Mouse (Mus musculus): ENCODE data around the gene Abi2. TPM values are rescaled to one million over a fixed set of nuclear protein-coding genes. Genes with fewer than 3 reads are reported as not detected.
"Not testable (repeated sequence)": the region's sequence is repeated elsewhere in the genome, so short reads cannot be mapped to it uniquely, and the experiment has no call there.

Abi2 gene
- polyA plus RNA-seq, 1 experiment from 2014 or later: 16.3 TPM

DNA sequence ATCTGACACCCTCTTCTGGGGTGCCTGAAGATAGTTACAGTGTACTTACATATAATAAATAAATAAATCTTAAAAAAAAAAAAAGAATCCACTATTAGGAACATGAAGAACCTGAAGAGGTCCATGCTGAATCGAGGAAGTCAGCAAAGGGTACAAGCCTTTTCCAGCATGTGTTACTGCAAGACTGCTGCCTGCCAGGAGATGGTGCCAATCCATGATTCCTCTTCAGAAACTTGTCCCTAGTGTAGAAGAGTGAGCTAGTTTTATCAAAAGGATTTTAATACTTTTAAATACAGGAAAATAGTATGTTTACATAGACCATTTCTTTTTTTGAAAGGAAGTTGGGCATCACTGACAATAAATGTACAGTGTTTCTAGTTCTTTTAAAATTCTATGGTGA lies 14.5 kb downstream of the Abi2 start:
- Histone ChIP-seq H3K27me3 (ENCODE audit: control insufficient read depth, insufficient read depth, low read length) (no peaks in the 10 kb centered on the region), H3K4me3 (replicated peaks; ENCODE audit: low read length) (no peak overlapping the region), H3K9me3 (replicated peaks; ENCODE audit: control insufficient read depth, low read length) (no peaks in the 10 kb centered on the region), H3K9ac (ENCODE audit: low read length) (no peak overlapping the region), H3K36me3 (ENCODE audit: control insufficient read depth, insufficient read depth, low read length) (no peaks in the 10 kb centered on the region), H3K4me1 (ENCODE audit: control insufficient read depth, insufficient read depth, low read length) (no peaks in the 10 kb centered on the region), H3K4me2 (ENCODE audit: low read depth, low read length) (no peak overlapping the region), H3K27ac (ENCODE audit: low read length) (no peak overlapping the region)
- no peak for ATAC-seq (ENCODE audit: insufficient read depth, low FRiP score)
- 94% methylated on average over 1 of the region's 1 CpGs for WGBS

DNA sequence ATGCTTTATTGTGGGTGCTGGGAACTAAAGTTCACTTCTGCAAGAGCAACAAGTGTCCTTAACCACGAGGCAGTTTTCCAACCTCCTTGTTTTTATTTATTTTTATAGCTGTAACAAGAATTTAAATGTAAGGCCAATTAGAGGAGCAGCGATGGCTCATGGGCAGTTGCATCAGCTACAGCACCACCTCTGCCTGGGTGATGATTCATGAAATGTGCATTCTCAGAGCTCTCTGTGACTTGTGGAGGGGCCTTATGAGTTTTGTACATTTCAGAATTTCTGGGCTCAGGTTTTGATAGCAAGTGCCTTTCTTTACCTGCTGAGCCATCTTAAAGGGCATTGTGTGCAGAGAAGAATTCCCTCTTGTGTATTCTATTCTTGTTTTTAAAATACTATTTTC lies 18.9 kb downstream of the Abi2 start:
- WGBS: 91% methylated on average over 2 of the region's 2 CpGs

DNA sequence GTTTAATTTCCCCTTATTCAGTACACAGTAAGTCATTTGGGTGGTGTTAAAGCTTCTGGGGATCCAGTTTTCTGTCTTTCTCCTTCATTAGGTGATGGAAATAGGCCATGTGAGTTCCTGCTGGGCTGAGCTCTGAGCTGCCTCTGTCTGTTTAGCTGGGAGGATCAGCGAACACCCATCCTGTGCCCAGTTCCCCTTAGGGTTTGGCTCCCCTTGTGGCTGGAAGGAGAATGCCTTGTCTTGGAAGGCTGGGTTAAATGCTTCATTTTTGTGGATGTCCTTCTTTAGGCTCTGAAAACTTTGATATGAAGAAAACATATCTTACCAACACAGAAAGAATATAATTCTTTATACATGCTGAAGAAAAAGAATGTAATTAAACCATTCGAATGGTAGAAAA lies 19.5 kb downstream of the Abi2 start:
- Histone ChIP-seq H3K4me1 (ENCODE audit: control insufficient read depth, insufficient read depth, low read length) (no peaks in the 10 kb centered on the region), H3K4me2 (ENCODE audit: low read depth, low read length) (no peak overlapping the region), H3K9ac (ENCODE audit: low read length) (no peak overlapping the region), H3K36me3 (ENCODE audit: control insufficient read depth, insufficient read depth, low read length) (no peaks in the 10 kb centered on the region), H3K4me3 (replicated peaks; ENCODE audit: low read length) (no peak overlapping the region), H3K9me3 (replicated peaks; ENCODE audit: control insufficient read depth, low read length) (no peaks in the 10 kb centered on the region), H3K27ac (ENCODE audit: low read length) (no peak overlapping the region), H3K27me3 (ENCODE audit: control insufficient read depth, insufficient read depth, low read length) (no peaks in the 10 kb centered on the region)
- no peak for ATAC-seq (ENCODE audit: insufficient read depth, low FRiP score)
- WGBS: 76% methylated on average over 2 of the region's 2 CpGs

More for the DNA sequence above, 18.9 kb downstream of the Abi2 start:
- Histone ChIP-seq H3K4me3 (replicated peaks; ENCODE audit: low read length) (no peak overlapping the region), H3K4me1 (ENCODE audit: control insufficient read depth, insufficient read depth, low read length) (no peaks in the 10 kb centered on the region), H3K9me3 (replicated peaks; ENCODE audit: control insufficient read depth, low read length) (no peaks in the 10 kb centered on the region), H3K27me3 (ENCODE audit: control insufficient read depth, insufficient read depth, low read length) (no peaks in the 10 kb centered on the region), H3K27ac (ENCODE audit: low read length) (no peak overlapping the region), H3K4me2 (ENCODE audit: low read depth, low read length) (no peak overlapping the region), H3K36me3 (ENCODE audit: control insufficient read depth, insufficient read depth, low read length) (no peaks in the 10 kb centered on the region), H3K9ac (ENCODE audit: low read length) (no peak overlapping the region)
- no peak for ATAC-seq (ENCODE audit: insufficient read depth, low FRiP score)

DNA sequence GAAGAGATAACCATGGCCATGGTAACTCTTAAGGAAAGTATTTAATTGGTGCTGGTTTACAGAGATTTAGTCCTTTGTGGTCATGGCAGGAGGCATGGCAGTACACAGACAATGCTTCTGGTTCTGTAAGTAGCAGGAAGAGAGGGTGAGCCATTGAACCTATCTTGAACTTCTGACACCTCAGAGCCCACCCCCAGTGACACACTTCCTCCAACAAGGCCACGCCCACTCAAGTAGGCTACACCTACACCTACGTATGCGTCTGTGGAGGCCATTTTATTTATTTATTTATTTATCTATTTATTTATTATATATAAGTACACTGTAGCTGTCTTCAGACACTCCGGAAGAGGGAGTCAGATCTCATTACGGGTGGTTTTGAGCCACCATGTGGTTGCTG lies 22.1 kb downstream of the Abi2 start:
- Histone ChIP-seq H3K27me3 (ENCODE audit: control insufficient read depth, insufficient read depth, low read length) (no peaks in the 10 kb centered on the region), H3K4me3 (replicated peaks; ENCODE audit: low read length) (no peak overlapping the region), H3K9me3 (replicated peaks; ENCODE audit: control insufficient read depth, low read length) (no peaks in the 10 kb centered on the region), H3K27ac (ENCODE audit: low read length) (no peak overlapping the region), H3K9ac (ENCODE audit: low read length) (no peak overlapping the region), H3K4me2 (ENCODE audit: low read depth, low read length) (no peak overlapping the region), H3K4me1 (ENCODE audit: control insufficient read depth, insufficient read depth, low read length) (no peaks in the 10 kb centered on the region), H3K36me3 (ENCODE audit: control insufficient read depth, insufficient read depth, low read length) (no peaks in the 10 kb centered on the region)
- WGBS: 80% methylated on average over 5 of the region's 5 CpGs
- ATAC-seq (ENCODE audit: insufficient read depth, low FRiP score): no peak

DNA sequence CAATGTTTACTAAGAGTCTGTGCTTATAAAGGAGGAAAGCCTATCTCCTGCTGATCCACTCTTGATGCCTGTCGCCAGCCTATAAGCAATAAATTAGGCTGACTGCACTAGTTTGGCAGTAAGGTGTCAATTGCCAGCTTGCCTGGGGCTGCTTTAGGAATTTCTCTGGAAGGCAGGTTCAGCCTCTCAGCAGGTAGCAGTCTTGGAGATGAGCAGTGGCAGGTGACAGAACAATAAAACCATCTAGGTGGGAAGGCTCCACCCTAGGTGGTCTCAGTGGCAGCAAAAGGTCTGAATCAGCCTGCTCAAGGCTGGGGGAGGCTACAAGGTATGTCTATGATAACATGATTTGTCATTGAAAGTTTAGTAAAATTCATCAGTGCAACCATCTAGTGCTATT lies 23.1 kb downstream of the Abi2 start:
- 19% methylated on average over 1 of the region's 1 CpGs for WGBS
- Histone ChIP-seq H3K4me1 (ENCODE audit: control insufficient read depth, insufficient read depth, low read length) (no peaks in the 10 kb centered on the region), H3K4me3 (replicated peaks; ENCODE audit: low read length) (no peak overlapping the region), H3K36me3 (ENCODE audit: control insufficient read depth, insufficient read depth, low read length) (no peaks in the 10 kb centered on the region), H3K9me3 (replicated peaks; ENCODE audit: control insufficient read depth, low read length) (no peaks in the 10 kb centered on the region), H3K27me3 (ENCODE audit: control insufficient read depth, insufficient read depth, low read length) (no peaks in the 10 kb centered on the region), H3K4me2 (ENCODE audit: low read depth, low read length) (no peak overlapping the region), H3K27ac (ENCODE audit: low read length) (no peak overlapping the region), H3K9ac (ENCODE audit: low read length) (no peak overlapping the region)
- no peak for ATAC-seq (ENCODE audit: insufficient read depth, low FRiP score)

DNA sequence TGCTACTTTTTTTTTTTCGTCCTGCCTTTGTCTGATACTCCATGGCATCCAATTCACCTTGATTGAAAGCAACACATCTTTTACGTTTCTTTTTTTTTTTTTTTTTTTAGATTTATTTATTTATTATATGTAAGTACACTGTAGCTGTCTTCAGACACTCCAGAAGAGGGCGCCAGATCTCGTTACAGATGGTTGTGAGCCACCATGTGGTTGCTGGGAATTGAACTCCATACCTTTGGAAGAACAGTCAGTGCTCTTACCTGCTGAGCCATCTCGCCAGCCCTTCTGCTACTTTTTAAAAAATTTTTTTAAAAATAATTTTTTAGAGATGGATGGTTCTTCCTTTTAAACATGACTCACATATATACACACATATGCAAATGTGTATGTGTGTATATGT lies 32.0 kb downstream of the Abi2 start:
- H3K4me1 ChIP-seq (ENCODE audit: control insufficient read depth, insufficient read depth, low read length); H3K36me3 ChIP-seq (ENCODE audit: control insufficient read depth, insufficient read depth, low read length); H3K9ac ChIP-seq (ENCODE audit: low read length); H3K4me2 ChIP-seq (ENCODE audit: low read depth, low read length); H3K4me3 ChIP-seq (replicated peaks; ENCODE audit: low read length); H3K9me3 ChIP-seq (replicated peaks; ENCODE audit: control insufficient read depth, low read length); H3K27ac ChIP-seq (ENCODE audit: low read length); H3K27me3 ChIP-seq (ENCODE audit: control insufficient read depth, insufficient read depth, low read length); ATAC-seq (ENCODE audit: insufficient read depth, low FRiP score): not testable (repeated sequence)
- WGBS: 79% methylated on average over 5 of the region's 5 CpGs

DNA sequence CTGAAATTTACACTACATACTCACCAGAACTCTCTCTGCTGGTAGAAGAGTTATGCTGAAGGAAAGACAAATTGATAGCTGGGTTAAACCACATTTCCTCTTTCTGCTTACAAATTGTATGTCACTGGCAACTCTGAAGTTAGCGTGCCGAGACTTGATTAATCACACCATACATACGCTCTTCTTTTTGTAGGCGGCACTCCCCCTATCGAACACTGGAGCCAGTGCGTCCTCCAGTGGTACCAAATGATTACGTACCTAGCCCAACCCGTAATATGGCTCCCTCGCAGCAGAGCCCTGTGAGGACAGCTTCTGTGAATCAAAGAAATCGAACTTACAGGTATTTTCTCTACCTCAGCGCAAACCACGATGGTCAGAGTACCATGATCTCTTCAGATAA lies 37.6 kb downstream of the Abi2 start:
- ATAC-seq (ENCODE audit: insufficient read depth, low FRiP score): no peak
- H3K27ac ChIP-seq (ENCODE audit: low read length): no peak overlapping the region
- H3K4me3 ChIP-seq (replicated peaks; ENCODE audit: low read length): no peak overlapping the region
- no peaks in the 10 kb centered on the region for H3K27me3 ChIP-seq (ENCODE audit: control insufficient read depth, insufficient read depth, low read length)
- no peak overlapping the region for H3K9ac ChIP-seq (ENCODE audit: low read length)
- WGBS: 76% methylated on average over 12 of the region's 12 CpGs
- no peaks in the 10 kb centered on the region for H3K36me3 ChIP-seq (ENCODE audit: control insufficient read depth, insufficient read depth, low read length)
- no peaks in the 10 kb centered on the region for H3K4me1 ChIP-seq (ENCODE audit: control insufficient read depth, insufficient read depth, low read length)
- H3K4me2 ChIP-seq (ENCODE audit: low read depth, low read length): no peak overlapping the region
- no peaks in the 10 kb centered on the region for H3K9me3 ChIP-seq (replicated peaks; ENCODE audit: control insufficient read depth, low read length)

DNA sequence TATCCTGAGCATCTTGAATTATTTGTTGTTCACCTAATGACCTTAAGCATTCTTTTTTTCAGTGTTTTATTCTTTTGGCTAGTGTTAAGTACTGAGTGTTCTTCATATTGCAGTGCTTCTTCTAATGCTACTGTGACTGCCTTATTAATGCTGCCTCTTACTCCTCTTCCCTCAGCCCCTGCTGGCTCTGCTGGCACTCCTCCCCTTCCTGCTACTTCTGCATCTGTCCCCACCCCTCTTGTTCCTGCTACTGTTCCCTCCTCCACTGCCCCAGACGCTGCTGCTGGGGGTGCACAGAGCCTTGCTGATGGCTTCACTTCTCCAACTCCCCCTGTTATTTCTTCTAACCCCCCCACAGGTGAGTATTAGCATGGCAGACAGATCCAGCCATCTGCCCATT lies 40.5 kb downstream of the Abi2 start:
- Histone ChIP-seq H3K36me3 (ENCODE audit: control insufficient read depth, insufficient read depth, low read length) (no peaks in the 10 kb centered on the region; the same call in 1 of the 2 replicates), H3K9ac (ENCODE audit: low read length) (no peak overlapping the region), H3K9me3 (replicated peaks; ENCODE audit: control insufficient read depth, low read length) (no peaks in the 10 kb centered on the region), H3K4me1 (ENCODE audit: control insufficient read depth, insufficient read depth, low read length) (no peaks in the 10 kb centered on the region), H3K27ac (ENCODE audit: low read length) (no peak overlapping the region), H3K4me2 (ENCODE audit: low read depth, low read length) (no peak overlapping the region), H3K4me3 (replicated peaks; ENCODE audit: low read length) (no peak overlapping the region), H3K27me3 (ENCODE audit: control insufficient read depth, insufficient read depth, low read length) (no peaks in the 10 kb centered on the region)
- no peak for ATAC-seq (ENCODE audit: insufficient read depth, low FRiP score)
- 27% methylated on average over 1 of the region's 1 CpGs for WGBS

DNA sequence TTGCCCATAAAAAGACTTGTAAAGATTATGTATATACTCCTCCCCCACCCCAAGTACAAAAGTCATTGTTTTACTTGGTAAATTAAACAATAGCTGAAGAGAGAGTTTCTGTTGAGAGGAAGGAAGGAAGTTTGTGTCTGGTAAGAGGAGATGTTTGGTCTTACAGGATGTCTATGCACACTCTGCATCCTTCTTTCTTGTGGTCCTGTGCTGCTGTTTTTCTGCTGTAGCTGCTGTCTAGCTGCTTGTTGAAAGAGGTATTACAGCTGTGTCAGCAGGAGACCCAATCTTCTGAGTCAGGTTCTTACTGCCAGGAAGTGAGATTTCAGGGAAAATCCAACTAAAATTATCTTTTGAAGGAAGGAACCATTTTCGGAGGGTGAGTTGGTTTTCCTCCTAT lies 51.2 kb downstream of the Abi2 start:
- H3K27me3 ChIP-seq (ENCODE audit: control insufficient read depth, insufficient read depth, low read length): no peaks in the 10 kb centered on the region
- no peaks in the 10 kb centered on the region for H3K4me1 ChIP-seq (ENCODE audit: control insufficient read depth, insufficient read depth, low read length)
- 80% methylated on average over 1 of the region's 1 CpGs for WGBS
- no peak overlapping the region for H3K9ac ChIP-seq (ENCODE audit: low read length)
- no peak for ATAC-seq (ENCODE audit: insufficient read depth, low FRiP score)
- no peak overlapping the region for H3K4me2 ChIP-seq (ENCODE audit: low read depth, low read length)
- 0 out of 2 replicates have a peak overlapping the region, but pooled peaks have one; percentile 1 for H3K27ac ChIP-seq (ENCODE audit: low read length)
- no peaks in the 10 kb centered on the region for H3K36me3 ChIP-seq (ENCODE audit: control insufficient read depth, insufficient read depth, low read length)
- no peaks in the 10 kb centered on the region for H3K9me3 ChIP-seq (replicated peaks; ENCODE audit: control insufficient read depth, low read length)
- no peak overlapping the region for H3K4me3 ChIP-seq (replicated peaks; ENCODE audit: low read length)

DNA sequence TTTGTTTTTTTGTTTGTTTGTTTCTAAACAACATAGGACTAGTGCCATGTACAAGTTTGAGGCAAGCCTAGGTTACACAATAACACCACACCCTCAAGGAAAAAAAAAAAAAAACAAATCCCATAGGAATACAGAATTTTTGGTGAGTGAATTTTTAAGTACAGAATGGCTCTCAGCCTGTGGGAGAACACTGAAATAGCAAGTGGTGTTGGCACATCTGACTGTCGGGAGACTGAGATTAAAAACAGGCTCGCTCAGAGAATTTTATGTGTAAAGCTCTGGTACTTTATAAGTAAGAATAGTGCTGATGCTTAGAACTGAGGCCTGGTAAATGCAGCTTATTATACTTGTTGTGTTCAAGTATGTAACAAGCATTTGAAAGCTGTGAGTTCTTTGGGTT lies 60.1 kb downstream of the Abi2 start:
- Histone ChIP-seq H3K27me3 (ENCODE audit: control insufficient read depth, insufficient read depth, low read length) (no peaks in the 10 kb centered on the region), H3K9me3 (replicated peaks; ENCODE audit: control insufficient read depth, low read length) (no peaks in the 10 kb centered on the region)
- 89% methylated on average over 2 of the region's 2 CpGs for WGBS

More for the DNA sequence above, 60.1 kb downstream of the Abi2 start:
- H3K9ac ChIP-seq (ENCODE audit: low read length): no peak overlapping the region
- no peak overlapping the region for H3K4me2 ChIP-seq (ENCODE audit: low read depth, low read length)
- H3K27ac ChIP-seq (ENCODE audit: low read length): no peak overlapping the region
- H3K4me3 ChIP-seq (replicated peaks; ENCODE audit: low read length): no peak overlapping the region
- no peaks in the 10 kb centered on the region for H3K4me1 ChIP-seq (ENCODE audit: control insufficient read depth, insufficient read depth, low read length)
- no peaks in the 10 kb centered on the region for H3K36me3 ChIP-seq (ENCODE audit: control insufficient read depth, insufficient read depth, low read length)
- no peak for ATAC-seq (ENCODE audit: insufficient read depth, low FRiP score)

All from stomach, embryonic 16.5 days (tissue).